Mouse (Mus musculus) cerebellum, postnatal 36 days (tissue): Measurements from ENCODE around the gene Gm5591.
"Not testable (repeated sequence)": the region's sequence is repeated elsewhere in the genome, so short reads cannot be mapped to it uniquely, and the experiment has no call there.

ENCODE experiments used
- DNase-seq, 2 experiments: peaks; one replicate each; pipeline ENCODE4 v3.0.0; 2021 to 2022; ENCODE audit warnings: mixed read lengths in 2 of 2

Gm5591 gene

DNA sequence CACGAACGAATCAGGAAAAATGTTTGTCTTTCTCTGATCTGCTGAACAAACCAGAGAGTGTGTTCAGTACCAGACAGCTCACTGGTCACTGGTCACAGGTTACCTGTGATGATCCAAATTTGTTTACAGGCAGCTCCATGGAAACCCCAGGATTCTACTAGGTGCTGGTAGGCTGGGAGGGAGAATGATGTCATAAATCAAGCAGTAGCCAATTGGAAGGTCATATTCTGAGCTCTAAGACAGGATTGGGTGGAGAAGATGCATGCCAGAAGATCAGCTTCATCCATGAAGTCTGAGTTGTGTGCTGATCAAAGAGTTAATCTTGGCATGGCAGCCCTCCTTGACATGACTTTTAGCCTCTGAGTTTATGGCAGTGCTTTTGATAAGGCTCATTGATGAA is at the start of gene Gm5591:
Gm5591 (minus strand) TSS at position 101 of the 400 bp plus-strand sequence.
- not testable (repeated sequence) for DNase-seq

DNA sequence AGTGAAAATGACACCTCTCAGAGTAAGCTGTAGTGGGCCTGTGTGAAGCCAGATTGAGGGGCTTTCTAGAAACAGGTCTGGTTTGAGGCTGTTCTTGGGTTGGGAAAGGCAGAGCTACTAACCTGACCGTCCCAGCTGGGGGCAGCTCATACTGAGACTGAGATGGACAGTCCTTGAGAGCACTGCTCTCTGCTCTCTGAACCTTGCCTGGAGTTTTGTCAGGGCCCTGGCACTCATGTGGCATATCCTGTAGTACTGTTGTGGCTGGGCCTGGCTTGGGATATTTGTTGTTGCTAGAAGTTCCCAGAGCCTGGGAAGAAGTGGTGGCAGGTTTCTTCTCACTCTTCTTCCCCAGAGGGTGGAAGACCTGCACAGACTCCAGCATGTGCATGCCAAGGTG is 39.5 kb downstream of the Gm5591 start:
- DNase-seq: not testable (repeated sequence)
